Mouse (Mus musculus): ENCODE measurements around the gene 1700020D05Rik. TPM values are rescaled to one million over a fixed set of nuclear protein-coding genes. Genes with fewer than 3 reads are reported as not detected.
"Not testable (repeated sequence)": the region's sequence is repeated elsewhere in the genome, so short reads cannot be mapped to it uniquely, and the experiment has no call there.

Gene 1700020D05Rik
- polyA plus RNA-seq, 1 experiment from 2014 or later = not detected

DNA sequence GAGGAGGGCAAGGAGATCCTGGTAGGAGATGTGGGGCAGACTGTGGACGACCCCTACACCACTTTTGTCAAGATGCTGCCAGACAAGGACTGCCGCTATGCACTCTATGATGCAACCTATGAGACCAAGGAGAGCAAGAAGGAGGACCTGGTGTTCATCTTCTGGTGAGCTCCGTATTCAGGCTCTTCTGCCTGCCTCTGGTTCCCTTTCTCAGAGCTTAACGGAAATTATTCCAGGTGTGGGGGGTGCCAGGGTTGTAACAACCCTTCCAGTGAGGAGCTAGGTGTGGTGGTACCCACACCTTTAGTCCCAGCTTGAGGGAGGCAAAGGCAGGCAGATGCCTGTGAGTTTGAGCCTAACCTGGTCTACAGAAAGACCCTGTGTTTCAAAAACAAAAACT lies 10.9 kb downstream of the 1700020D05Rik start:
- 0 out of 2 replicates have a peak overlapping the region, but pooled peaks have one; percentile 2 for H3K27ac ChIP-seq
- H3K27me3 ChIP-seq (replicated peaks) = no peaks in the 10 kb centered on the region
- ATAC-seq = no peak
- no peaks in the 10 kb centered on the region for H3K9me3 ChIP-seq (replicated peaks)
- H3K4me2 ChIP-seq = peak overlapping the region; percentile 94
- H3K36me3 ChIP-seq = peaks cover 59% of the 10 kb centered on the region
- H3K9ac ChIP-seq = no peak overlapping the region
- H3K4me3 ChIP-seq = no peak overlapping the region
- H3K4me1 ChIP-seq = peaks cover 41% of the 10 kb centered on the region
- WGBS (ENCODE audit: insufficient replicate concordance) = 83% methylated on average over 4 of the region's 4 CpGs

DNA sequence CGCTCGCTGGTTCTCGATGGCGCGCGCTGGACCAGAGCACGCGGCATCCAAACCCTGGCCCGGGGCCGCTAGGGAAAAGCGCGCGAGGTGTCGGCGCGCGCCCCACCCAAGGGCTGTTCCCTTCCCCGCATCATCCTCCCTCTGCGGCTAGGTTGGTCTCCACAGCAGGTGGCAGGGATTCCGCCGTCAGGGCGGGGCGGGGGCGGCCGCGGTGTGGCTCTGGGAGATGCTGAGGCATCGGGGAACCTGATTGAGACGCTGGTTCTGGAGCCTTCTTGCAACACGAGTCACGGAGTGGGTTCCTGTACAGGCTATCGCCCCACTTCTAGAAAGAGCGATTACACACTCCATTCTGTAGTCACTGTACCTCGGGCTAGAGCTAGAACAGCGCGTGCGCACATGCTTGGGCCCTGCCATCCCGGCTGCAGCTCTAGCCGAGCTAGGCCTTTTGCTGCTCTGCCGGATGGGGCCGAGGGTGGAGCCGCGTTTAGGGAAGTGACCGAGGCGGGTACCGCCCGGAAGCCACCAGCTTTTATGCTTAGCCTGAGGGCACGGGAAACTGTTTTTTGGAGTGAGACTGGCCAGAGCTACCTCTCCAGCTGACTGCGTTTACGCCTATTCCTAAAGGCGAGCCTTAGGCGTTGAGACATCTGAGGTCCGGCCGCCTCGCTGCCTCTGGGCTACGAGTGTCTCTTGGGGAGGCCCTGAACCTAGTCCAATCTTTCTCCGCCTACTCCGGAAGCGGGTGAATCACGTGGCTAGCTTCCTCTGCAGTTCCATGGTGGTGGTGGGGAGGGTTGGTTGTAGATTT lies 12.5 kb downstream of the 1700020D05Rik start:
- H3K9ac ChIP-seq = peak overlapping the region; percentile 99
- H3K4me1 ChIP-seq = peaks cover 55% of the 10 kb centered on the region
- H3K4me2 ChIP-seq = peak overlapping the region; percentile 94
- peaks cover 46% of the 10 kb centered on the region for H3K36me3 ChIP-seq
- peak overlapping the region; percentile 100 for H3K27ac ChIP-seq
- peak overlapping the region; percentile 99 for H3K4me3 ChIP-seq
- WGBS (ENCODE audit: insufficient replicate concordance) = under 1% methylated on average over 59 of the region's 59 CpGs
- H3K9me3 ChIP-seq (replicated peaks) = no peaks in the 10 kb centered on the region
- ATAC-seq = peak; percentile 48
- no peaks in the 10 kb centered on the region for H3K27me3 ChIP-seq (replicated peaks)

DNA sequence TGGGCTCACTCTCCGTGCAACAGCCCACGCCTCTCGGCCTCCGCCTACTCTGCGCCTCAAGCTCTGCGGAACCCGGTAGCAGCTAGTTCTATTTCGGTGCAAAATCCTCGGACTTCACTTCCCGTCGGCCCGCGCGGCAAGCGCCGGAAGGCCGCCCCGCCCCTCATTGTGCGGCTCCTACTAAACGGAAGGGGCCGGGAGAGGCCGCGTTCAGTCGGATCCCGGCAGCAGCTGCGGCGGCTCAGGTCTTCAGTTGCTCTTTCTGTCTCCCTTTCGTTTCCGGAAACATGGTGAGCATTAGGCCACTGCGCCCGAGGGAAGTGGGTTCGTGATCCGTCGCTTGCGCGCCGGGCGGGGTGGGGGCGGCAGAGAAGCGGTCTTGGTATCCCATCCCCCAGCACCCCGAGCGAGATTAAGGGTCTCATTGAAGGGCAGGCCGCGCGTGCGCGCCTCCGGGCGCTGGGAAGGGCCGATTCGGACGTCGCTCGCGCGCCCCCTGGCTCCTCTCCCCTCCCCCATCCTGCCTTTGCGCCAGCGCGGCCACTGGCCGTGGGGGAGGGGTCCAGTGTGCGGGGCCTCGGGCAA lies 13.2 kb downstream of the 1700020D05Rik start, which contains the start of gene Cfl1:
Gene Cfl1, plus strand, starts transcription at position 143 of the 585 bp plus-strand sequence.
- H3K4me2 ChIP-seq = peak within 1 kb of the TSS; percentile 94
- H3K36me3 ChIP-seq = peaks cover 46% of the 10 kb centered on the region
- peak within 1 kb of the TSS; percentile 99 for H3K9ac ChIP-seq
- peaks cover 55% of the 10 kb centered on the region for H3K4me1 ChIP-seq
- peak within 1 kb of the TSS; percentile 99 for H3K4me3 ChIP-seq
- ATAC-seq = peak; percentile 64
- peak within 1 kb of the TSS; percentile 100 for H3K27ac ChIP-seq
- 1% methylated on average over 58 of the region's 62 CpGs for WGBS (ENCODE audit: insufficient replicate concordance)
- H3K27me3 ChIP-seq (replicated peaks) = no peaks in the 10 kb centered on the region
- no peaks in the 10 kb centered on the region for H3K9me3 ChIP-seq (replicated peaks)

DNA sequence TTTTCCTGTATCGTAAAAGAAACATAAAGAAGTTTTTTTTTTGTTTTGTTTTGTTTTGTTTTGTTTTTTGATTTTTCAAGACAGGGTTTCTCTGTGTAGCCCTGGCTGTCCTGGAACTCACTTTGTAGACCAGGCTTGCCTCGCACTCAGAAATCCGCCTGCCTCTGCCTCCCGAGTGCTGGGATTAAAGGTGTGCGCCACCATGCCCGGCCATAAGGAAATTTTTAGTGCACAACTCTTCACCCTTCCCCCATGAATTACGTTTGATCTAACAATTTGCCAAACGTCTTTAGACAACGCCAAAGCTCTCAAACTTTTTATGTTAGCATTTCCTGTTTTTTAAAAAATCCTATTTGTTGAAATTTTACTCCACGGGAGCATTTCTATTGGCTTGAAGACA lies 13.9 kb downstream of the 1700020D05Rik start:
- not testable (repeated sequence) for H3K9me3 ChIP-seq (replicated peaks); ATAC-seq; H3K27me3 ChIP-seq (replicated peaks)
- H3K36me3 ChIP-seq = peaks cover 47% of the 10 kb centered on the region
- peak overlapping the region; percentile 94 for H3K4me2 ChIP-seq
- peak overlapping the region; percentile 99 for H3K4me3 ChIP-seq
- H3K4me1 ChIP-seq = peaks cover 55% of the 10 kb centered on the region
- H3K9ac ChIP-seq = peak overlapping the region; percentile 99
- H3K27ac ChIP-seq = peak overlapping the region; percentile 100
- 32% methylated on average over 10 of the region's 10 CpGs for WGBS (ENCODE audit: insufficient replicate concordance)

DNA sequence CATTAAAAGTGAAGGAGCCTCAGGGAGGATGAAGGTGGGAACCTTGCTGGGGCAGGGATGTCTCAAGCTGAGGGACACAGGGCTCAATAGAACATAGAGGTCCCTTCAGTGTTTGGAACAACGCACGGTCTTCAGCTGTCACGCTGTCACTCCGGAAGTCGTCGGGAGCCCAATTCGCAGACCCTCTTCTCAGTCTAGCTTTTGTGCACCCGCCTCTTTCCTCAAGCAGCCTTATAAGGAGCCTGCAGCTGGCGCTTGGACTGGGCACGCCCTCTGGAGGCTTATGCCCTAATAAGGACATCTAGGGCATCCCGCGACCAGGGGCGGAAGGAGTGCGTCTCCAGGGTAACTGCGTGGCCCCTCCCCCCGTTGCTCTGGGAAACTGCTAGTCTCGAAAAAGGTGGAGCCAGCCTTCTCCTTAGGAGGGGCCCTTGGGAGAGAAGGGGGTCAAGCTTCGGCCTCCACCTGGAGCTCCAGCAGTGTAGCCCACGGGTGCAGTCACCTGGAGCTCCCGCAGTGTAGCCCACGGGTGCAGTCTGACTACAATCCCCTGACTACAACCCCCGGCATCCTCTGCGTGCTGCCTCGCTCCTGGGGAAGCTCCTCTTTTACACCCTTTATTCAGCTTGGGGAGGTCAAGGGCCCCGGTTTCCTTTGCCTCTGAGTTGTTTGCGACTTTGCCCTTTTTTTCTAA lies 14.6 kb downstream of the 1700020D05Rik start:
- under 1% methylated on average over 26 of the region's 26 CpGs for WGBS (ENCODE audit: insufficient replicate concordance)
- Histone ChIP-seq H3K9me3 (replicated peaks) (no peaks in the 10 kb centered on the region), H3K4me3 (peak overlapping the region; percentile 99), H3K27me3 (replicated peaks) (no peaks in the 10 kb centered on the region), H3K27ac (peak overlapping the region; percentile 100), H3K9ac (peak overlapping the region; percentile 99), H3K36me3 (peaks cover 47% of the 10 kb centered on the region), H3K4me1 (peaks cover 53% of the 10 kb centered on the region), H3K4me2 (peak overlapping the region; percentile 94)
- ATAC-seq = peak; percentile 84

DNA sequence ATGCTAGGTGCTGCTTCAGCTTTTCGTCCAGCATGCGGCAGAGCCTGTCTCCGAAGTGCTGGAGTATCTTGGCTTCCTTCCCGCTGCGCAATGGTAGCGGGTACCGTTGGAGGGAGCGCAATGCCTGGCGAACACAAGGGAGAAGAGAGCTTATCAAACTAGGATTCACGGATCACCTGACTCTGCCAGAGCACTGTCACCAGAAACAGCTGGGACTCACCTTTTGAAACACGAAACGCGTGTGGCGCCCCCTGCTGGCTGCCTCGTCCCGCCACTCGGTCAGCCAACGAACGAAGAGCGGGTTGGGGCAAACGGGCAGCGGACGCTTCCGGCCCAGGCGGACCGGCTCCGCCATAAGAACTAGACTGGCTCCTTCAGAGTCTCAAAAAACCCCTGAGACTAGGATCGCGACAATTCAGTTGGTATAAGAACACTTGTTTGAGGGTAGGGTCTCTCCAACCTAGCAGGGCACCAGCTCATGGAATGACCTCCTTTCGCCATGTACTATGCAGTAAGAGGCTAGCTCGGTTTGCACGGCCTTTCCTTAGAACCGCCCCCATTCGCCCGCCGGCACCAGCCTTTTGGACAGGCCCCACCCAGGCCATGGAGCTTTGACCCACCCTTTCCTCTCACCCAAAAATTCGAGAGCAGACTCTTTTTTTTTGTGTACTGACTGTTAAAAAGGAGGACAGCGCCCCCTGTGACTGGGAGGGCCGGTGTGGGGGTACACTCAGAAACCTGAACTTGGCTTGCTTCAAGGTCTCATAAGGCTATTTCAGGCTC lies 15.6 kb downstream of the 1700020D05Rik start, which contains the start of gene Mus81:
Gene Mus81, minus strand, starts transcription at position 635 of the 783 bp plus-strand sequence.
- H3K4me3 ChIP-seq = peak within 1 kb of the TSS; percentile 99
- peaks cover 54% of the 10 kb centered on the region for H3K4me1 ChIP-seq
- H3K27ac ChIP-seq = peak within 1 kb of the TSS; percentile 100
- peak within 1 kb of the TSS; percentile 94 for H3K4me2 ChIP-seq
- no peaks in the 10 kb centered on the region for H3K9me3 ChIP-seq (replicated peaks)
- H3K36me3 ChIP-seq = peaks cover 47% of the 10 kb centered on the region
- peak; percentile 75 for ATAC-seq
- H3K27me3 ChIP-seq (replicated peaks) = no peaks in the 10 kb centered on the region
- under 1% methylated on average over 39 of the region's 39 CpGs for WGBS (ENCODE audit: insufficient replicate concordance)
- H3K9ac ChIP-seq = peak within 1 kb of the TSS; percentile 99

DNA sequence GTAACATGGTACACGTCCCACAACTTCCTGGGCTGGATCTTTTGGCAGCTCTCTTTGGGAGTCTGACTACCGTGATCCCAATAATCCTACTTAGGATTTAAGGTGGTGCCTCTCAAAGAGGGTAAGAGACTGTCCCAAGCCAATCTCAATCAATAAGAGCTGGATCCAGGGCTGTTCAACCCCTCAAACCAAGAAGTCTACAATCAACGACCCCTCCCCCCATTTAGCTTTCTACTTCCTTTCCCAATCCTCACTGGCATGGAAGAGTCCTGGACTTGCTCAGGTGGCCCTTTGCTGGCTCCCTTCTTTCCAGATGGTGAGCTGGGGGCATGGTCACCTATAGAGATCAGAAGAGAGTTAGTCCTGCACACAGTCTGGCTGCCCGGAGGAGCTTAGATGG lies 16.8 kb downstream of the 1700020D05Rik start:
- H3K27me3 ChIP-seq (replicated peaks) = no peaks in the 10 kb centered on the region
- peak overlapping the region; percentile 94 for H3K4me2 ChIP-seq
- peaks cover 46% of the 10 kb centered on the region for H3K36me3 ChIP-seq
- H3K4me3 ChIP-seq = peak overlapping the region; percentile 99; the same call in 1 of the 2 replicates
- 79% methylated on average over 4 of the region's 4 CpGs for WGBS (ENCODE audit: insufficient replicate concordance)
- ATAC-seq = no peak
- no peak overlapping the region; the same call in 1 of the 2 replicates for H3K9ac ChIP-seq
- no peaks in the 10 kb centered on the region for H3K9me3 ChIP-seq (replicated peaks)
- peak overlapping the region; percentile 100 for H3K27ac ChIP-seq
- H3K4me1 ChIP-seq = peaks cover 42% of the 10 kb centered on the region

DNA sequence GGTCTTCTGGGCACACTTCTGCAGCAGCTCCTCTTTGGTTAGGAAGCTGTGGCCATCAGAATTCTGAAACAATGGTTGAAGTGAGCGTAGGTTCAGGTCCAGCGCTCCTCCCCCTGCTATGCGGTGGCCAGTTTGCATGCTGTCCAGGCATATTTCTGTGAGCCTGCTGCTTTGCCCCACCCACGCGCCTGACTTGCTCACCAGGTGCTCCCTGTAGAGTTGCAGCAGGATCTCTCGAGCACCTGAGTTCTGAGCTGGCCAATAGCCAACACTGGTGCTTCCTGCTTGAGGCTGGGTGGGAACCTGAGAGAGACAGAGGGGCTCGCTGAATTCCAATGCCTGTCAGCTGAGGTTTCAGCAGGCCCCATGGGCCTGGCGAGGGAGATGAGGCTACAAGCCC lies 17.3 kb downstream of the 1700020D05Rik start:
- no peak overlapping the region; the same call in 1 of the 2 replicates for H3K27ac ChIP-seq
- 80% methylated on average over 8 of the region's 8 CpGs for WGBS (ENCODE audit: insufficient replicate concordance)
- no peak for ATAC-seq
- no peaks in the 10 kb centered on the region for H3K9me3 ChIP-seq (replicated peaks)
- H3K9ac ChIP-seq = no peak overlapping the region
- no peaks in the 10 kb centered on the region for H3K27me3 ChIP-seq (replicated peaks)
- H3K4me3 ChIP-seq = no peak overlapping the region
- peaks cover 39% of the 10 kb centered on the region for H3K4me1 ChIP-seq
- no peak overlapping the region for H3K4me2 ChIP-seq
- peaks cover 50% of the 10 kb centered on the region for H3K36me3 ChIP-seq

DNA sequence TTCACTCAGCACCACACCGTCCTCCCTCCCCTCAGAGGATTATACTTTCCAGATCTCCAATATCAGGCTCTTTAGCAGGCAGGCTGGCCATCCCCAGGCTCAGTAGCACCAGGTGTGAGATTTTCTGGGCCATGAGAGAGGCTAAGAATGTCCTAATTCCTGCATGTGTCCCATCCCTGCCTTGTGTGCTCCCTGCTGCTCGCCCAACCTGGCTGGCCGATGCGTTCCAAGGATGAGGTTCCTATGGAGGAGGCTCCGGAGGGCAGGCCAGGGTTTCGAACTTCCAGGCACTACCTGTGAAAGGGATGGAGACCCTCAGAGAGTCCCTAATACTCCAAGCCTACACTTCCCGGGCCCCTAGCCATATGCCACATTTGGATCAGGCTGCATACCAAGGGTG lies 17.8 kb downstream of the 1700020D05Rik start:
- no peak overlapping the region for H3K4me3 ChIP-seq
- WGBS (ENCODE audit: insufficient replicate concordance) = 92% methylated on average over 7 of the region's 7 CpGs
- no peak overlapping the region for H3K4me2 ChIP-seq
- peaks cover 53% of the 10 kb centered on the region for H3K36me3 ChIP-seq
- H3K27me3 ChIP-seq (replicated peaks) = no peaks in the 10 kb centered on the region
- no peaks in the 10 kb centered on the region for H3K9me3 ChIP-seq (replicated peaks)
- peaks cover 39% of the 10 kb centered on the region for H3K4me1 ChIP-seq
- ATAC-seq = no peak
- H3K9ac ChIP-seq = no peak overlapping the region
- no peak overlapping the region for H3K27ac ChIP-seq

DNA sequence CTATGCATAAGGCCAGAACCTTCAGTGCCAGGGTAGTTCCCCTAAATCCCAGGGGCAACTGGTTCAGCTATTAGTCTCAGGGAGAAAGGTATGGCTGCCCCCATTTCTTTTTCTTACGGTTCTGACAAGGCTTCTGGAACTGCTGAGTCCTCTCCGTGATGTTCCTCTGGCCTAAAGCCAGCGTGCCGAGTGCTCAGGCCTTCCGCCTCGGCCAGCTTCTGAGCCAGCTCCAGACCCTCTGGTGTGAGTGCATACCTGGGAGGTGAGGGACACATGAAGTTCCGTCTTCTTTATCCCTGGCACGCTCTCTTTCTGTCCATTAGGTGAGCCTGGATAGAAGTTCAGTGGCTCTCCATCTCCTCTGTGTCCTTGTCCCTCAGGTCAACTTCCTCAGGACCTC lies 18.2 kb downstream of the 1700020D05Rik start:
- WGBS (ENCODE audit: insufficient replicate concordance) = 91% methylated on average over 8 of the region's 8 CpGs
- H3K36me3 ChIP-seq = peaks cover 53% of the 10 kb centered on the region
- no peak overlapping the region for H3K4me2 ChIP-seq

DNA sequence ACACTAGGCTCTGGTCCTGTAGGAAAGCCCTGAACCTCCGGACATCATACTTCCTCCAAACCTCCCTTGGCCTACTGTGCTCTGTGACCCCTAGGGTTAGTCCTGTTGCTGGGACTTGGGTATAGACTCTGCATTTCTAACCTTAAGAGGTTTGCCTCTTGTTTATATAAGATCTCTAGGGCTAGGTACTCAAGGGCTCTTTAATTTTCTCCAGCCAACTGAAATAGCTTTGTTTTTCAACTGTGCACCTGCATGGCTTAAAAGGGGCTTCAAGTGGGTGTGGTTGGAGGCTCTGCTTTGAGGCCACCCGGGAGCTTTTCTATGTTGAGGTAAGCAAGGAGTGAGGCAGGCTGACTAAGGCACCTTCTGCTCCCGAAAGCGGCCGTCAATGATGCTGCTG lies 19.1 kb downstream of the 1700020D05Rik start:
- H3K27ac ChIP-seq = no peak overlapping the region
- no peak for ATAC-seq
- H3K27me3 ChIP-seq (replicated peaks) = no peaks in the 10 kb centered on the region
- no peak overlapping the region for H3K4me2 ChIP-seq
- H3K4me1 ChIP-seq = peaks cover 33% of the 10 kb centered on the region
- H3K9ac ChIP-seq = no peak overlapping the region
- WGBS (ENCODE audit: insufficient replicate concordance) = 85% methylated on average over 5 of the region's 5 CpGs
- H3K4me3 ChIP-seq = no peak overlapping the region
- H3K9me3 ChIP-seq (replicated peaks) = no peaks in the 10 kb centered on the region
- H3K36me3 ChIP-seq = peaks cover 53% of the 10 kb centered on the region

More for the DNA sequence above, 18.2 kb downstream of the 1700020D05Rik start:
- Histone ChIP-seq H3K4me3 (no peak overlapping the region), H3K27me3 (replicated peaks) (no peaks in the 10 kb centered on the region), H3K9me3 (replicated peaks) (no peaks in the 10 kb centered on the region), H3K27ac (no peak overlapping the region), H3K9ac (no peak overlapping the region), H3K4me1 (peaks cover 39% of the 10 kb centered on the region)
- ATAC-seq = no peak
